Mouse (Mus musculus) adipocyte (in vitro differentiated cells): ENCODE results near the gene C1qtnf5.

Experiments used
- DNase-seq: peaks from one replicate; pipeline ENCODE4 v3.0.0-alpha.2; 2016; ENCODE audit warnings: low spot score

The C1qtnf5 gene

GRCm38 (mm10) chr9:44079997-44080780 lies 26.9 kb upstream of the C1qtnf5 start:
- DNase-seq, result no peak

GRCm38 (mm10) chr9:44080953-44081352 lies 26.1 kb upstream of the C1qtnf5 start:
- peak; percentile 60 for DNase-seq

GRCm38 (mm10) chr9:44081581-44081980 lies 25.5 kb upstream of the C1qtnf5 start:
- no peak for DNase-seq

DNA sequence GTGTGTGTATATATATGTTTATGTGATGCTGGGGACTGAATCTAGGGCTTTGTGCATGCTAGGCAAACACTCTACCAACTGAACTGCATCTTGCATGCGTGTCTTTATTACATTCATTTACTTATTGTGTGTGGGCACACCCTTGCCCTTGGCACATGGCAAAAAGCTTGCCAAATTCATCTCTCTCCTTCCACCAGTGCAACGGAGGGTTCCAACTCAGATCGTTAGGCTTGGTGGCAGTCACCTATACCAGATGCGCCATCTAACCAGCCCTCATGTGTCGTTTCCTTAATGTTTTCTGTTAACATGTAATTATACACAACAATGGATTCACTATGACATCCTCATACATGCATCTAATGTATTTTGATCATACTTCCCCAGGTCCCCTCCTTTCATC lies 24.8 kb upstream of the C1qtnf5 start:
- DNase-seq, result no peak

DNA sequence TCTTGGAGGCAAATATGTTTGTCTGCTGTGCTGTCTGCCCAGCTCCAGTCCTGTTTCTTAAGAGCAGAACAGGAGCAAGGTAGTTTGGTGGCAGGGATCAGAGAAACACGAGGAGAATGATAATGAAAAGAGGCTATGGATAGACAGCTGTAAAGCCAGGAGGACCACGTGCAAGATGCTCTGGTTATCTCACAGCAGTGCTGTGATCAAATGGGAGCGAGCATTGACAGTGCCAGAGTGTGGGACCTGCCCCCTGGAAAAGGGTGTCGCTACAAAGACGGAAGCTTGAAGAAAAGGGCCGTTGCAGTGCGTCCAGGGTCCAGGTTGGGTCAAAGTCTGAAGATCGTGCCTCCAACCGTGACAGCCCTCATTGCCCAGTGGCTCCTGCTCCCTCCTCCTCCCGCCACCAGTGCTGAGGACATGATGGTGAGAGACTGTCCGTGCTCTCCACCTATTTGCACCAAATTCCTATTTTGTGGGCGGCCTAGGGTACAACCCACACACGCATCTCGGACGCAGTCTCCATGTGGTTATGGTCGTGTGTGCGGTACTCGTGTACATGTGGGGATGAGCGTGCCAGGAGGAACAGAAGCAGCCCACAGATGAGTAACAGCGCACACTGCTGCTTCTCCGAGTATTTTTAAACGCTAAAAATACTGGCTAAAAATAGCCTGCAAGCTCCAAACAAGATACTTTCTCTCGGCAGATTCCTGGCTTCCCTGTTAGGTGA lies 23.5 kb upstream of the C1qtnf5 start:
- no peak for DNase-seq

DNA sequence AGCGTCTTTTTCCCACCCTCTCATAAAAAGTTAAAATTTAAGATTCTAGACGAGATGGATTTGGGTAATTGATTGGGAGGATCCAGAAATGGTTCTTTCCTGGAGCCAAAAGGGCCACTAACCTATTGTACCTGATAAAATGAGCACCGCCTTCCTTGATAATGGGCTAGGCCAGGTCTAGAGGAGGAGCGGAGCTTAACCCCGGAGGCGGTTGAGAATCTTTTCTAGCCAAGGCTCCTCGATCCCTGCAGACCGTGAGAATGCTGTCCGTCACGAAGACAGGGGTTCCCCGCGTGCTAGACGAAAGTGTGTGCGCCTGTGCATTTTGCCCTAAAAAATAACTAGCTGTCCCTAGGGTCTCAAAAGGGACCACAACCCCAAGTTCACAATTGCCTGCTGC lies 22.8 kb upstream of the C1qtnf5 start:
- DNase-seq, result no peak

GRCm38 (mm10) chr9:44084659-44085229 lies 22.3 kb upstream of the C1qtnf5 start:
- DNase-seq, result no peak

DNA sequence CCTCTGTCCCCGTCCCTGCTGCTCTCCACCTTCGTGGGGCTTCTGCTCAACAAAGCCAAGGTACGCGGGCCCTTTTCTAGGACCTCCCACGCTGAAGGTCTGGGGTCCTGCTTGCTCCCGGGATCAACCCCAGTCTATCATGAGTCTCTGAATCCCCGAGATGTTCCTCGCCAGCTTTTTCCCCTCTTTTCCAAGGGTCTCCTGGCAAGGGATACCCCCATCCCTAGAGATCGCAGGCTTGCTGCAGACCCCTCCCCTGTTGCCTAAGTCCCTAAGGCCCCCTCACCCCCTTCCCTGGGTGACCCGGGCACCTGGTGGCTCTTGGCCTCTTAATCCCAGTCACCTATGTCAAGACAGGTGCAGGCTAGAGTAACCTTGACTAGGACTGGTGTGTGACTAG lies 21.8 kb upstream of the C1qtnf5 start:
- no peak for DNase-seq

GRCm38 (mm10) chr9:44085741-44086665 lies 21.0 kb upstream of the C1qtnf5 start:
- DNase-seq, result no peak

DNA sequence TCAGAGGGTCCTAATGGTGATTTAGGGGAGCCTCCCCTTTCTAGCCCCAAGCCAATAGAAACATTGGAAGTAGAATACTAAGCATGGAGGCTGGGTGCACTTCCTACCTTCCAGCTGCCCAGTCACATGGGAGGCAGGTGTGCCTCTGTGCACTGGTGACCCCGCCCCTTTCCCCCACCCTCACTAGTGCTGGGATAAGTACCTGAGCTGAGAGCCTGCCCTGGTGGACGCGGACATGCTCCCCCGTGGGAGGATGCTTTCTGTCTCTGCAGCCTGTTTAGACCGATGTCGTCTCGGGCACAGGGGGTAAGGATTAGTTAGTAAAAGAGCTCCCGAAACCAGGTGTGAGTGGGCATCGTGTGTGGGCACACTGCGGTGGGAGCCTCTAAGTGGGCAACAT lies 20.1 kb upstream of the C1qtnf5 start:
- DNase-seq, result no peak

DNA sequence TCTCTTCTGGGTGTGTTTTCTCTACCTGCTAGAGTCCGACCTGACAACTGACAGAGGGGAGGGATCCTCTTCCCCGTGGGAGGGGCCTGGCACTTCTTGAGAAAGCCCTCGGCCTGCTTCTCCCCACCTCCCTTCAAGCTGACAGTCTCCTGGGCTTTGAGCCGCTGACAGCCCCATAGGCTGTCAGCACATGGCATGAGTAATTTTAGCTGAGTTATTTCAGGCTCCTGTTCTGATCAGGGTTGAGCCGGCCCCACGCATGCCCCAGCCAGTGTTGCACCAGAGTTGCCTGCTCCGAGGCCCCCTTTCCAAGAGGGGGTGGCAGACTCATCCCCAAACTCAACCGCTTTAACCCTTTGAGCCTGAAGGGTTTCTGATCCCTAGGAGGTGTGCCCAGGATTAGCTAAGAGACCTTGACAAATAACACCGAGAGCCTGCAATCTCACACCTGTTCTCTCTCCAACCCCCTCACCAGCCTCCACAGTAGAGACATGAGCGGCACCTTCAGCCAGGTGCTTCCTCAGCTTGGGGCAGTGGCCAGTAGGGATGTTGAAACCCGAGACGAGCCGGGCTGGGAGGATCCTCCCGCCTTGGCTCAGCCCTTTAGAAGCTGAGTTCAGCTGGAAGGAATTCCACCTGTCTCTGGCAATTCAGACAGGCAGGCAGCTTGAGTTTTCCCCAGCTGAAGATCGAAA lies 19.1 kb upstream of the C1qtnf5 start:
- peak; percentile 79 for DNase-seq

- no peak for DNase-seq
Observed at GRCm38 (mm10) chr9:44088877-44089608, 18.0 kb upstream of the C1qtnf5 start.

GRCm38 (mm10) chr9:44093612-44094503 lies 13.2 kb upstream of the C1qtnf5 start:
- no peak for DNase-seq

GRCm38 (mm10) chr9:44094737-44095136 lies 12.3 kb upstream of the C1qtnf5 start:
- DNase-seq, result no peak

DNA sequence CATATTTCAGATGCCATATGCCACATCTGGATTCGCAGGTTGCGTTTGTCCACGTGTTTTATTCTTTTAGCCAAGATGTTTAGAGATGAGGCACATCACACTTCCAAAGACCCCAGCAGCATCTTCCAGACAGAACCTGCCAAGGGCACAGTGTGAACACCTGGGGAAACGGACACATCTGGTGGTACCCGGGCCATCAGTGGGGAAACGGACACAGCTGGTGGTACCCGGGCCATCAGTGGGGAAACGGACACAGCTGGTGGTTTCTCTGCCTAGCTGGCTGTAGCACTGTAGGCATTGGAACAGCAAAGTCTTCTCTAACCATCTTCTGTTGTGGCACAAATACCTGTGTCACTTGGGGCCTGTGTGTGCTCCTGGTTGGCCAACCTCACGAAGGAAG lies 11.3 kb upstream of the C1qtnf5 start:
- DNase-seq, result no peak

DNA sequence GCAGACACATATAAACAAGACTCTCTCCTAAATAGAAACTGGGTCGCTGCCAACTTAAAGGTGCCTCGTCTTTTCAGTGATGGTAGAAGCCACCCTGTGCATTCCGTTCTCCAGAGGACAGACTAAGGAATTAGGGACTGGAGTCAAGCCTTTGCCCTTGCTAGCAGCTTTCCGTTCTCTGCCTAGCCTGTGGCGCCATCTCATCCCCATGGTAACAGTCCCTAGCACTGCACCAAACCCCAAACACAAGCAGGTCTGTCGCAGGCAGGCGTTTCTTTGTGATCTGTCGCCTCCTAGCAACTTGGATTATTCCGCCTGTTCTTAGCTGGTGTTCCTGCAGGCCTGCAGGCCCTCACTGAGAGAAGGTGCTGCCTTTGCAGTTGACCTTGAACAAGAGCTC lies 10.5 kb upstream of the C1qtnf5 start:
- no peak for DNase-seq

- DNase-seq, result no peak
Observed at GRCm38 (mm10) chr9:44101490-44101889, 5.6 kb upstream of the C1qtnf5 start, which contains the start of gene Mfrp. Gene Mfrp (plus strand): TSS chr9:44101729.

DNA sequence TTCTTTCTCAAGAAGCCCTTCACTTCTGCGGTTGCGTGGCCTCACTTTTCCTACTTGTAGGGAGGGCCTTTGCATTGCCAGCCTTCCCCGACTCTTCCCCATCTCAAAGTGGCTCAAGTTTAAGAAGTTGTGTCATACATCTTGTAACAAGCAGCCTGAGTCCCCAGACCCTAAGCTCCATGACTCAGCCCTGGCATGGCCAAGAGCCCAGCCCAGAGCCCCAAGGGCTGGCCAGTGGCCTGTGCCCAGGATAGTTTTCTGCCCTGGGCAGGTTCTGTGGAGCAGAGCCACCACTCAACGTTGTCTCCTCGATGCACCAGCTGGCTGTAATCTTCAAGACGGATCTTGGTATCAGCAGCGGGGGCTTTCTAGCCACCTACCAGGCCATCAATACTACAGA lies 2.2 kb upstream of the C1qtnf5 start:
- DNase-seq, result peak; percentile 57

GRCm38 (mm10) chr9:44105781-44106180 lies 1.3 kb upstream of the C1qtnf5 start:
- no peak for DNase-seq

GRCm38 (mm10) chr9:44106182-44106581 lies 863 bp upstream of the C1qtnf5 start:
- no peak for DNase-seq
